Mouse (Mus musculus) kidney, adult 11 months (tissue): ENCODE measurements around the gene Gm4133.
"Not testable (repeated sequence)": the region's sequence is repeated elsewhere in the genome, so short reads cannot be mapped to it uniquely, and the experiment has no call there.

Source experiments
- DNase-seq: peaks from one replicate; pipeline ENCODE4 v3.0.0; 2022

Gm4133 gene

DNA sequence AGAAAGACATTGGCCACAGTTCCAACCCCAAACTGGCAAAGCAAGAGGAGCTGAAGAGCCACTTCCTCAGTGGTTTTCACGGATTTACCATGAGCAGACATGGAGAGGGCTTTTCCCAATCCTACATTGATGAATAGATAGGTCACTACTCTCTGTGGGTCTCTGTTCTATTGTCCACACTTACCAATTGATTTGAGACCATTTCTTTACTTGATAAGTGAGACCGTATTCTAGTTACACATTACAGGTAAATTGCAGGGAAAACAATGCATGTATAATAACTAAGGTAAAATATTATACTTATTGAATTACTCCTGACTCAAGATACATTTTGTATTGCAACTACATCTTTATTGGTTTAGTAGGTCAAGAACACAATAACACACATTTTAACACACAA is at the start of gene Gm4133:
Gene Gm4133, minus strand, starts transcription at position 101 of the 400 bp plus-strand sequence.
- DNase-seq, result not testable (repeated sequence)

DNA sequence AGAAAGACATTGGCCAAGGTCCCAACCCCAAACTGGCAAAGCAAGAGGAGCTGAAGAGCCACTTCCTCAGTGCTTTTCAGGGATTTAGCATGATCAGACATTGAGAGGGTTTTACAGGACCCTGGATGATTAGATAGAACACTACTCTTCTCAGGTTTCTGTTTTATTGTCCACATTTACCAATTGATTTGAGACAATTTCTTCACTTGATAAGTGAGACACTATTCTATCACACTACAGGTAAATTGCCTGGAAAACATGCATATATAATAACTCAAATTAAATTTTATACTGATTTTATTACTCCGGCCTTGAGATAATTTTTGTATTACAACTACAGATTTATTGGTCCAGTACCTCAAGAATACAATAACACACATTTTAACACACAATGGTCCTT is 41.4 kb upstream of the Gm4133 start, which contains the start of gene Gm5728:
Gene Gm5728, minus strand, starts transcription at position 101 of the 400 bp plus-strand sequence.
- DNase-seq, result not testable (repeated sequence)
